Mouse (Mus musculus) intestine, embryonic 14.5 days (tissue): ENCODE measurements at regions not wholly inside any gene's neighbourhood (a gene's known extent, or its start where the extent isn't known, plus 50 kb on each side); places are given as distances from the start of the nearest gene placed in this dataset.

ENCODE experiments used
- ATAC-seq: fragments of 200-750 bp; cut with Nextera tagmentation; replicated peaks from 2 replicates; pipeline ENCODE4 v1.8.0; 2017; ENCODE audit warnings: low read depth, moderate number of reproducible peaks, moderate TSS enrichment, moderate library complexity; ENCODE audit not compliant: low FRiP score, low TSS enrichment
- DNase-seq: peaks from one replicate; pipeline ENCODE4 v3.0.0-alpha.2; 2018; ENCODE audit warnings: low spot score
- H3K27ac ChIP-seq: fragments of 300-500 bp; sonication (generic); 2 replicates; pipeline ENCODE4 v1.5.1; 2014; ENCODE audit warnings: low read depth, mild to moderate bottlenecking, control low read depth
- H3K27me3 ChIP-seq: fragments of 300-500 bp; sonication (generic); replicated peaks from 2 replicates; pipeline ENCODE4 v1.6.1; 2014; ENCODE audit warnings: low read length, control low read depth; ENCODE audit not compliant: control insufficient read depth, insufficient read depth
- H3K36me3 ChIP-seq: fragments of 300-500 bp; sonication (generic); 2 replicates; pipeline ENCODE4 v1.6.1; 2014; ENCODE audit warnings: low read length, control low read depth; ENCODE audit not compliant: control insufficient read depth, insufficient read depth
- H3K4me1 ChIP-seq: fragments of 300-500 bp; sonication (generic); replicated peaks from 2 replicates; pipeline ENCODE4 v1.6.1; 2014; ENCODE audit warnings: low read length, control low read depth, mixed read lengths; ENCODE audit not compliant: control insufficient read depth, insufficient read depth
- H3K4me2 ChIP-seq: fragments of 300-500 bp; sonication (generic); 2 replicates; pipeline ENCODE4 v1.6.1; 2014; ENCODE audit warnings: low read length
- H3K4me3 ChIP-seq: fragments of 300-500 bp; sonication (generic); 2 replicates; pipeline ENCODE4 v1.5.1; 2014; ENCODE audit warnings: low read depth, low read length, control low read depth, mixed read lengths
- H3K9ac ChIP-seq: fragments of 300-500 bp; sonication (generic); 2 replicates; pipeline ENCODE4 v1.6.1; 2014; ENCODE audit warnings: mild to moderate bottlenecking, low read length
- H3K9me3 ChIP-seq: fragments of 300-500 bp; sonication (generic); 2 replicates; pipeline ENCODE4 v1.6.1; 2016; ENCODE audit warnings: low read length, control low read depth; ENCODE audit not compliant: control insufficient read depth
- WGBS: fragments of 180-500 bp; shearing (Covaris S2); extraction: QIAGEN DNeasy Blood & Tissue Kit; methylation state at CpG from one replicate; pipeline ENCODE4 v1.1.7; 2014; 5-methylcytosine and 5-hydroxymethylcytosine counted together

DNA sequence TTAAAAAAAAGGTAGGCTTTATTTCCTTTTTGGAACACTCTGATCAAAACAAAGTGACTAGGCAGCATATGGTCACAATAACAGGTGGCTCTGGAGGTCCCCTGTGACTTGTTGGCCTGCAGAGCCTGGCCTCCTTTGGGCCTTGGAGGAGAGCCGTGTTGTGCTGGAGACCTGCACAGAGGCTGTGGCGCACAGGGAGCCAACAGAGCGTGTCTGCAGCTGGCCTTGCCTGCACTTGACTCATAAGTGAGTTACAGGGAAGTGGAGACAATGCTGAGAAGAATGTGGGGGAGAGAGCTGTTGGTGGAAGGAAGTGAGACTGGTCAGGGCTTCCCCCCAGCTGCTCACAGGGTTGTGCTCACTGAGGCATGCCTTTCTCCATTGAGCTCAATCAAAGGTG is 175.7 kb downstream of the Foxo1 start:
- WGBS: 51% methylated on average over 3 of the region's 3 CpGs
- no peak for DNase-seq
- H3K27ac ChIP-seq: no peak overlapping the region

DNA sequence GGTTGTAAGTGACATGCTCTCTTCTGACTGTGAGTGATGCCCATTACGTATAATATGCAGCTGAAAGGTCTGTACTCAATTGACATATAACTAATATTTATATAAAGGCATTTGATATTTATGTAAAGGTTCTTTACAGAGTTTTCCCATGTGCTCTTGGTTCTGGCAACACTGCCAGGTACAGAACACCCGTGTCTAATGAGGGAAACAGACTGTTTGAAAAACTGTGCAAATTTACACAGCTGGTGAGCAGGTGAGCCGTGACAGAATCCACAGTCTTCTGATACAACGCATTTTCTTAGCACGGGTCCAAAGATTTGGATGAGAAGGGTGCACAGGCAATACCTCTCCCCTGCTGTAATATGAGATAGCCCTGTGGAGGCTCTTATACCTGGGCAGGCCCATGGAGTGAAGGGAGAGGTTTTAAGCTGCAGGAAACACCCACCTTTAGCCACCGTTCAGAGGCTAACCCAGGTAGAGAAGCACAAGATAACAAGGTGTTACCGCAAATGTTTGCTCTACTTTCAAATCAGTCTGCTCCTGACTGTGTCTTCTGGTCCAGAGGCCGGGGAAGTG is 161.0 kb downstream of the Foxo1 start:
- no peaks in the 10 kb centered on the region for H3K36me3 ChIP-seq
- H3K4me3 ChIP-seq: no peak overlapping the region
- peak; percentile 45 for DNase-seq
- no peaks in the 10 kb centered on the region for H3K9me3 ChIP-seq
- no peaks in the 10 kb centered on the region for H3K4me1 ChIP-seq
- 61% methylated on average over 8 of the region's 8 CpGs for WGBS
- H3K27me3 ChIP-seq: no peaks in the 10 kb centered on the region
- no peak overlapping the region for H3K27ac ChIP-seq
- ATAC-seq: no peak
- H3K9ac ChIP-seq: no peak overlapping the region
- no peak overlapping the region for H3K4me2 ChIP-seq

More for the DNA sequence above, 175.7 kb downstream of the Foxo1 start:
- H3K4me1 ChIP-seq: no peaks in the 10 kb centered on the region
- no peak overlapping the region for H3K4me2 ChIP-seq
- ATAC-seq: no peak
- H3K4me3 ChIP-seq: no peak overlapping the region
- no peaks in the 10 kb centered on the region for H3K36me3 ChIP-seq
- H3K9me3 ChIP-seq: no peaks in the 10 kb centered on the region
- no peaks in the 10 kb centered on the region for H3K27me3 ChIP-seq
- no peak overlapping the region for H3K9ac ChIP-seq

DNA sequence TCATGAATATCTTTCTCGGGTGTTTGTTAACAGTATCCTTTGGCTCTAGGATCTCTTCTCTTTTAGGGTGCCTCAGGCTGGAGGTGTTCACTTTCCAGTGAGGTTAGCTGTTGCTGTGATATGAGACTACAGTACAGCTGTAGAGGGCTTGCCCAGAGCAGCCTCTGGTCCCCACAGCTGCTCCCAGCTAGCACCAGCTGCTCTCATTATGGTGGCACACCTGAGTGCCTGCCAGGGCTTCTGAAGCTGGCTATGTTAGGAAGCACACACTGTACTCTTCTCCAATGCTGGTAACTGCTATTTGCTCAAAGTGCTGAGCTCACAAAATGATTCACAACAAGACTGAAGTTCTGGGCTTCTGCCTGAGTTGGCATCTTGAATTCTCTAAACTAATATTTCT is 154.7 kb downstream of the Foxo1 start:
- Histone ChIP-seq H3K4me3 (no peak overlapping the region), H3K4me1 (no peaks in the 10 kb centered on the region), H3K27ac (no peak overlapping the region), H3K36me3 (no peaks in the 10 kb centered on the region), H3K27me3 (no peaks in the 10 kb centered on the region), H3K9me3 (peaks cover 13% of the 10 kb centered on the region; the same call in 1 of the 2 replicates), H3K9ac (no peak overlapping the region), H3K4me2 (no peak overlapping the region)
- DNase-seq: peak; percentile 16
- ATAC-seq: no peak
- WGBS: 96% methylated on average over 1 of the region's 1 CpGs

DNA sequence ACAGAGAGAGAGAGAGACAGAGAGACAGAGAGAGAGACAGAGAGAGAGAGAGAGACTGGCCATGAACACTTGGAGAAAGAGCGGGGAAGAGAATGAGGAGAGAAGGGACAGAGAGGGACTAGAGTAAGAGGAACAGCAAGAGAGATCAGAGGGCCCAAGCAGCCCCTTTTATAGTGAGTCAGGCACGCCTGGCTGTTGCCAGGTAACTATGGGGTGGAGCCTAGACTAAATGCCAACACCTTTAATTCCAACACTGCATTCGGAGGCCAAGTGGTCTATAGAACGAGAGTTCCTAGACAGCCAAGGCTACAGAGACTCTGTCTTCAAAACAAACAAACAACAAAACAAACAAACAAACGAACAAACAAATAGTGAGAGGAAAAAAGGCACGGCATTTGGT is 148.1 kb downstream of the Foxo1 start:
- DNase-seq (peak; percentile 47), ATAC-seq (no peak)
- WGBS: 55% methylated on average over 6 of the region's 6 CpGs

DNA sequence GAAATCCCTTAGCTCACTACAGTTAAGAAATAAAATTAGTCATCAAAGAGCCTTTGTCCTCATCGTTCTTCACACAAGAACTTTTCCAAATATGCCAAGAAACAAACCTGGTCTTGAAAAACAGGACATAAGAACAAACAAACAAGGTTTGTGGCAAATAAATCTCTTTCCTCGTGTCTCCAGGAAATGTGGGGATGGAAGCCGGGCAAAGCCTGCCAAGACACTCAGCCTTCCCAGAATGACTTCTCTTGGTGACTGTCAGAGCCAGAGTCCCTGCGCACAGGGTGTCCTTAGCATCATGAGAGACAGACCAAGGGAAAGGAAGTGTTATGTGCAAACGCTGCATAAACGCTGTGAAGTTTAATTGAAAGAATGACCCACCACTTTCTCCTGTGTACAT is 147.2 kb downstream of the Foxo1 start:
- Histone ChIP-seq H3K27ac (no peak overlapping the region), H3K36me3 (no peaks in the 10 kb centered on the region), H3K4me3 (no peak overlapping the region), H3K9me3 (0 out of 2 replicates have a peak, but pooled peaks cover 4% of the 10 kb centered on the region), H3K4me1 (peaks cover 23% of the 10 kb centered on the region; the same call in 1 of the 2 replicates), H3K27me3 (no peaks in the 10 kb centered on the region), H3K4me2 (no peak overlapping the region), H3K9ac (no peak overlapping the region)
- WGBS: 16% methylated on average over 6 of the region's 6 CpGs
- DNase-seq (no peak), ATAC-seq (no peak)

More for the DNA sequence above, 148.1 kb downstream of the Foxo1 start:
- H3K9ac ChIP-seq: no peak overlapping the region
- no peaks in the 10 kb centered on the region for H3K27me3 ChIP-seq
- no peak overlapping the region for H3K4me3 ChIP-seq
- no peaks in the 10 kb centered on the region for H3K36me3 ChIP-seq
- 0 out of 2 replicates have a peak, but pooled peaks cover 4% of the 10 kb centered on the region for H3K9me3 ChIP-seq
- H3K4me1 ChIP-seq: peaks cover 23% of the 10 kb centered on the region; the same call in 1 of the 2 replicates
- H3K4me2 ChIP-seq: no peak overlapping the region
- no peak overlapping the region for H3K27ac ChIP-seq

DNA sequence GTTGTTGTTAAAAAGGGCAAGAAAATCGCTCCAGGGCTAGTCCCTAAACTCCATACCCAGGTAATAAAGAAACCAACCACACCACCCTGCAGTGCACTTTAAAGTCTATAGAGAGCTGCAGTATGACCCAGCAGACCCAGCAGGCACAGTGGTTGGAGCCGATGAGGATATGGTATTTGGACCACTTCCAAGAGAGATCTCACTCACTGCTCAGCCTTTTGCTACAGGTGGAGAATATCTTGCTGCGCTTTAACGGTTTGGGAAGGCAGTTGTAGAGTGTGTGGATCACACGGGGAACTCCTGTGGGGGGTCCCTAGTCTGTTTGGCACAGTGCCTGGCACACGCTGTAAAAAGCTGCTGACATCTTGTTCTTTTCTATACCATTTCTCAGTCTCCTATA is 145.9 kb downstream of the Foxo1 start:
- Histone ChIP-seq H3K4me3 (no peak overlapping the region), H3K9me3 (no peaks in the 10 kb centered on the region), H3K4me1 (peaks cover 23% of the 10 kb centered on the region; the same call in 1 of the 2 replicates), H3K9ac (no peak overlapping the region), H3K36me3 (no peaks in the 10 kb centered on the region), H3K27ac (no peak overlapping the region), H3K27me3 (no peaks in the 10 kb centered on the region), H3K4me2 (no peak overlapping the region)
- peak; percentile 50 for DNase-seq
- no peak for ATAC-seq
- WGBS: 22% methylated on average over 6 of the region's 6 CpGs

DNA sequence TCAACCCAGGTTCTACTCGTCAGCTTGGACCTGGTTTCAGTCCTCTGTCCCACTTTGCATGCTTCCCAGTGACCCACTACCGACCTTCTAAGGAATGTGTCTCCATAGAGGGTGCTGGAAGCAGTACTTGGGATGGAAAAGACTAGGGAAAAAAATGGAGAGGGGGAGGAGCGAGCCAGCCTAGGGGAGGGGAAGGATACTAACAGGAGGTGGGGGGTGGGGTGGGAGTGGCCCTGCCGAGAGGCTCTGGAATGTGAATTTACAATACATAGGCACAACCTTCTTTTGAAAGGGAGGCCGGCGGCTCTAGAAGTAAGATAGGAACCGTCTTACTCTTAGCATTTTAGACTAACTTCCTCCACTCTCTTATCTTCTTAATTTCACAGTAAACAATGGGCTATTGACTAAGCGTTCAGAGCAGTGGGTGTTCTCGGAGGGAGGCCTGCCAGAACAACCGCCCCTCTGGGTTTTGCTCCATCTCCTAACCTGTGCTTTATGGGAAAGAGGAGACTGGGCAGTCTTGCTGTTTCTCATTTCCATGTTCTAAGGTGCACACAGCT is 145.1 kb downstream of the Foxo1 start:
- 10% methylated on average over 10 of the region's 10 CpGs for WGBS
- Histone ChIP-seq H3K4me3 (no peak overlapping the region), H3K27ac (no peak overlapping the region), H3K36me3 (no peaks in the 10 kb centered on the region), H3K4me2 (peak overlapping the region; percentile 7; the same call in 1 of the 2 replicates), H3K9ac (no peak overlapping the region), H3K4me1 (peaks cover 23% of the 10 kb centered on the region; the same call in 1 of the 2 replicates), H3K9me3 (no peaks in the 10 kb centered on the region), H3K27me3 (no peaks in the 10 kb centered on the region)
- peak; percentile 69 for DNase-seq
- ATAC-seq: peak; percentile 69

DNA sequence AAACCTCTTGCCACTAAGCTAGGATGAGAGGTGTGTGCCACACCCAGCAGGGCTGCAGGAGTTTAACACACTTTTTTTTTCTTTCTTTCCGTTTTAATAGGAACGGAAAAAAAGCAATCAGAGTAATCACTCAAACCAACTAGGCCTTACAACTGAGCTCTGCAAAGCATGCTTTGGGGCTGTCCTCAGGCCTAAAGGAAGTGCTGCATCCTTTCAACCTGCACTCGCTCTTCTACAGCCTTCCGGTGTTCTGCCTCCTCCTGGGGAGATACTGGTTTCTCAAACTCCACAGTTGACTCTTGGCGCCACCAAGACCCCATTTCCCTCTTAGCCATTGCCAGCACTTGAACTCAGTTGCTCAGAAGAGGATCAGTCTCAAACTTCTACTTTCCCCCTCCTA is 143.2 kb downstream of the Foxo1 start:
- ATAC-seq: no peak
- WGBS: 85% methylated on average over 5 of the region's 5 CpGs
- H3K27me3 ChIP-seq: no peaks in the 10 kb centered on the region
- H3K9ac ChIP-seq: no peak overlapping the region
- DNase-seq: no peak
- no peak overlapping the region for H3K4me3 ChIP-seq
- peaks cover 23% of the 10 kb centered on the region; the same call in 1 of the 2 replicates for H3K4me1 ChIP-seq
- H3K4me2 ChIP-seq: no peak overlapping the region
- no peak overlapping the region for H3K27ac ChIP-seq
- H3K36me3 ChIP-seq: no peaks in the 10 kb centered on the region
- H3K9me3 ChIP-seq: no peaks in the 10 kb centered on the region

DNA sequence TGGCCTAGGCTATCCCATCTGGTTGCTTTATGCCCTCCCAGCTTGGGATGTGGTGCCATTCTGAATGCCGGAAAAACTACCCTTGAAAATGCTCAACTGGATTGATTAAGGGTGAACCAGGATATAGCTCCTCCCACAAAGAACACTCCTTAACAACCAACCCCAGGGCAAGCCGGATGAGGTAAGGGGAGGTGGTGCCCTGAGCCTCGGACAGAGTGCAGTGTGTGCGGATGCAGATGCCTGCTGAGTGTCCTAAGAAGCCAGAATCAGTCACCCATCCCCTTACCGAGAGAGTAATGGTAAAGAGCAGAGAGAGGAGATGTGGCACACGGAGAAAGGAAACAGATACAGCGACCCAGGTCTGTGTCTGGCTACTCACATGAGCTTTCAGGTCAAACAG is 141.3 kb downstream of the Foxo1 start:
- Histone ChIP-seq H3K9ac (no peak overlapping the region), H3K4me2 (no peak overlapping the region), H3K4me3 (no peak overlapping the region), H3K36me3 (no peaks in the 10 kb centered on the region), H3K27me3 (no peaks in the 10 kb centered on the region), H3K4me1 (peaks cover 16% of the 10 kb centered on the region), H3K27ac (no peak overlapping the region), H3K9me3 (no peaks in the 10 kb centered on the region)
- 42% methylated on average over 7 of the region's 7 CpGs for WGBS
- DNase-seq (peak; percentile 36), ATAC-seq (no peak)
